Mouse (Mus musculus) lung, postnatal 14 days (tissue): ENCODE data around the gene Rcl1.

ENCODE experiments used
- DNase-seq: peaks from one replicate; pipeline ENCODE4 v3.0.0; 2021

The Rcl1 gene

DNA sequence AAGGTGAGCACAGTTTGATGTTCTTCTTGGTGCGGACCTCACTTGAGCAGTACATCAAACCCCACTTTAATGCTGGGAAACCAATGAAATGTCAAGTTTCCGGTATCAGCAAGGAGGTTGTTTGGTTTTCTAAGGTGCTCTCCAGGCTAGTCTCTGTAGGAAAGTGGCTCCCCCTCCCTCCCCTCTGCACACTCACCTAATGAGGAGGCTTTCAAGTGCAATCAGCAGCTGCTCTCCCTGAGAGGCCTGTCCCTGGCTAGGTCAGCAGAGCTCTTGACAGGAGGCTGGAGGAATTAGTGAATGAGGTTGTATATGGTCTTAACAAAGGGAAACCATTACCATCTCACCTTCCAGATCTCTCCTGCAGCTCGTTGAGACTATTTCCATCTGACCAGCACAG is 54.4 kb downstream of the Rcl1 start:
- no peak for DNase-seq

DNA sequence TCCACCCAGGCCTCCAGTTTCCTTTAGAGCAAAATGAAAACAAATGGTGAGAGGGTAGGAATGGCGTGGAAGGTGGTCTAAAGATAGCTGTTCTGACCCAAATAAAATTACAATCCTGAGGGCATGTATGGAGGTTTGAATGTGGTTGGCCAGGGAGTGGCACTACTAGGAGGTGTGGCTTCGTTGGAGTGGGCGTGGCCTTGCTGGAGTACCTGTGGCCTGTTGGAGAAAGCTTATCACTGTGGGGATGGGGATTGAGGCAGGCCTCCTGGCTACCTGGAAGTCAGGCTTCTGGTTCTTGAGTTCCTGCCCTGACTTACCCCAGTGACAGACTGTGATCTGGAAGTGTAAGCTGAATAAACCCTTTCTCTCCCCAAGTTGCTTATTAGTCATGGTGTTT is 55.2 kb downstream of the Rcl1 start:
- no peak for DNase-seq

- DNase-seq, result no peak
Measured at GRCm38 (mm10) chr19:29157678-29158466, 56.7 kb downstream of the Rcl1 start.

- DNase-seq, result no peak
Measured at GRCm38 (mm10) chr19:29158486-29158885, 57.3 kb downstream of the Rcl1 start.

DNA sequence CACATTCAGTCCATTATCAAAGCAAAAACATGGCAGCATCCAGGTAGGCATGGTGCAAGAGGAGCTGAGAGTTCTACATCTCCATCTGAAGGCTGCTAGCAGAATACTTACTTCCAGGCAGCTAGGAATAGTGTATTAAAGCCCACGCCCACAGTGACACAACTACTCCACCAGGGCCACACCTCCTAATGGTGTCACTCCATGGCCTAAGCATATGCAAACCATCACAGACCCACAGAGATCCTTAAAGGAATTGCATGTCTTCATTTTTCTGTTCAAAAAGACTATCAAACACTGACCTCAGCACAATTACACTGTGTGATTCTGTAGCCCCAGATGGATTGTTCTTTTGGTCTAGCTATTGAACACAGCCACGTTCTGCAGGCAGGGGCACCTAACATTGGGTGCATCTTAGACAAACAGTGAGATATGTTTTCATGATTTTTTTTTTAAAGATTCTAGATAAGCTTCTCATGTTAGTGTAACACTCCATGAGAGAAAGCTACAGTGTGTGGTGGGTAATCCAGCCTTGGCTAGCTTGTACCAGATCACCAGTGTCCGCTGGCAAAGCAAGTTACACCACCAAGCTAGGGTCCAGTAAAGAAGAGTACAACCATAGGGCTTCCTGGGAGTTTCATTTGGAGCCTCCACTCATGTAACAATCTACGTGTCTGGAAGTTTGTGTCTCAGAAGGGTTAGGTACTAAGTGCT is 62.8 kb downstream of the Rcl1 start:
- DNase-seq, result no peak

- no peak for DNase-seq
Measured at GRCm38 (mm10) chr19:29164528-29165166, 63.5 kb downstream of the Rcl1 start.

DNA sequence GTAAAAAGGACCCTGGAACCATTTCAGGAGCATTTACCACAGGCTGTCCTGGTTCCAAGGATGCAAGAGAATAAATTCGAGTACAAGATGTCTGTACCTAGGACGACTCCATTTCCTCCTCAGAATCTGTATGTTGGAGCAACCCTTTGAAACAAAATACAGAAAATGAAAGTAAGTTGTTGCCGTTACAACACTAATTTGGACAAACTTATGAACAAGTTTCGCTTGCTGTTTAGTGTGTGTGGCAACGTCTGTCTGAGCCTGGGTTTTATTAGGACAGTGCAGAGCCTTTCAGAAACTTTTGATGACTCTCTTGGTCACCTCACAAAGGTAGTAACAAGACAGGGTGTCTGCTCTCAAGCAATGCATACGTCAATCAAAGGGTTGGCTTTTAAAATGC is 66.8 kb downstream of the Rcl1 start:
- no peak for DNase-seq

DNA sequence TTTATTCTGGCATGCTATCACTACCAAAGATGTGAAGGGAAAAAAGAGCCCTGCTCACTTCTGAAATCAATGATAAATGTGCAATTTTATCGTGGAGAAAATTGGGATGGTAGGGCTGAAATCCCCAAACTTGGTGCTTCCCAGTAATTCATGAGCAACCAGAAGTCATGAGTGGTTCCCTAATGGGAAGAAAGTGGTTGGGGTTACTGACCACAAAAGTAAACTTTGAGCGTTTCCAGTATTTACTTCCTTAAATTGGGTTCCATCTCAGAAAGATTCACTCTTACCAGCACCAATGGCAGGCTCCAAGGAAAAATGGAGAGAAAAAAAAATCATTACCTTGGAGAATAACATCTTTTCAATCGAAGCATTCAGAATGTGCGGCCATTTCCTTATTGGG is 79.2 kb downstream of the Rcl1 start:
- no peak for DNase-seq

- no peak for DNase-seq
Measured at GRCm38 (mm10) chr19:29182166-29182565, 81.0 kb downstream of the Rcl1 start.

- DNase-seq, result no peak
Measured at GRCm38 (mm10) chr19:29185122-29185521, 83.9 kb downstream of the Rcl1 start.

DNA sequence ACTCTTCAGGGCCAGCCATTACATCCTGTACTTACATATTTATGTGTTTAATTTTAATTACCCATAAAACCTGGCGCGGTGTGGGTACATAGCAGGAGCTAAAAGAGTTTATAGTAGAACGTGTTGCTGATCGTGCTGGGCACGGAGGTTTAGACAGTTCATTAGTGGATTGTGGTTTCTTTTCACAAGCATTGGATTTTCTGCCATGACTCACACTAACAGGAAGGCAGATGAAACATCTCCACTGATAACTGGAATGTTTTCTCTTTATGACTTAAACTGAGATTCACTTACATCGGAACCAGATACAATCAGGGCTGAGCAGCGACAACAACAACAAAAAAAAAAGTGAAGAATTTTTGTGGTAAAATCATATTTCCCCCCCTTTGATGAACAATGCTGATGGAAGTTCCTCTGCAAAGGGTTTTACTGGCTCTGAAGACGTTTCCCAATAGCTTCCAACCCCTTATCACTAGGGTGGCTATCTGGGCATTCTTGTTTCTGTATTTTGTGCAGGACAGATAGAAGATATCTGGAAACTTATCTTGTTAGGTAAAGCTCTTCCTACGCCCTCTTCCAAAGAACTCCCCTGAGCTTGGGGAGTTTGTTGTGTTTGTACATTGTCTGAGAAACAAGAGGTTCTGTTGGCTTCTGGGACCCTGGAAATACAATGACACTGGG is 84.5 kb downstream of the Rcl1 start:
- peak; percentile 10 for DNase-seq

DNA sequence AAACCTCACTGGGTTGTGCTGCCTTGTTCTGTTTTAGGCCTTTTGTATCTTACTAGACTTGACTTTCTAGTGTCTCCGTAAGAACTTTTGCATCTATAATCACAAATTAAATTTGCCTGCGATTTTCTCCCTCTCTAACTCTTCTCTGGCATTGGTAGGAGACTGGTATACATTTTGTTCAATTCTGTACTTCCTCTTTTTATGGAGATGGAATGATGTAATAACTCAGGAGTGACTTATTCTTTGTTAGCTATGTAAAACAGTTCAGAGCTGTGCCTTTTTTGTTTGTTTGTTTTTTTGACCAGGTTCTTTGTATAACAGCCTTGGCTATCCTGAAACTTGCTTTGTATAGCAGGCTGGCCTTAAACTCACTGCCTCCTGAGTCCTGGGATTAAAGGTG is 87.7 kb downstream of the Rcl1 start:
- DNase-seq, result no peak
